Mouse (Mus musculus) cortical plate, adult 2 months (tissue): ENCODE data around the gene Capzb.

Experiments used
- CTCF ChIP-seq: fragments of 200-500 bp; IDR thresholded peaks from 2 replicates; pipeline ENCODE4 v1.5.1; 2011; ENCODE audit warnings: mild to moderate bottlenecking, control low read depth, low read length; ENCODE audit not compliant: insufficient read depth; ENCODE audit errors: extremely low read depth
- POLR2A ChIP-seq: fragments of 200-500 bp; IDR thresholded peaks from 2 replicates; pipeline ENCODE4 v1.6.1; 2011; ENCODE audit warnings: mild to moderate bottlenecking, low read length, control low read depth; ENCODE audit not compliant: insufficient read depth; ENCODE audit errors: extremely low read depth

DNA sequence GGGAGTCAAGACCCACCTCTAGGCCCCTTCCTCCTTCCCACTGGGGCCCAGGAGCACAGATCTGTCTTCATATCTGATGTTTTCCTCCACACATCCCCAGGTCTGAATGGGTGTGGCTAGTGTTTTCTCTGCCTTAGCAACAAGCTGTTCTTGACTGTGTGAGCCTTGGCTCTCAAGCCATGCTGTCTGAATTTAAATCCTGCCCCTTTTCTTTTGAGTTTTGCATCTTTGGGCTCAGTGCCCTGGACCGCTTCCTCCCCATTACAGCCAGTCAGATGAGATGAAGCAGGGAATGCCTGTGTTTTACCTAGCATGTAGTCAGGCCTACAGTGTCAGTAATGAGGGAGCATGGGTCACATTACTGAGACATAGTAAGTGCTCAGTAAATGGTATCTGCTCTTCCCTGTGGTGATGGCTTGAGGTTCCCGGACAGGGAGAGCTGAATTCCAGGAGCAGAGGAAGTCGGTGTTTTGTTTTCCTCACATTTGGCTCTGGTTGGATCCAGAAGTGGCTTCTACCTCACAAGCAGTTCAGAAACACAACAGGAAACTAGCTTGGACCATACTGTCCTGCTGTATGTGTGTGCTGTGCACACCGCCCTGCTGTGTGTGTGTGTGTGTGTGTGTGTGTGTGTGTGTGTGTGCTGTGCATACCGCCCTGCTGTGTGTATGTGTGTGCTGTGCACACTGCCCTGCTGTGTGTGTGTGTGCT, 16.6 kb downstream of the Capzb start:
- TF ChIP-seq POLR2A = no peak
- no peak for TF ChIP-seq CTCF
